Mouse (Mus musculus) myocyte (in vitro differentiated cells): Measurements from ENCODE around the gene Lrrc40.

Experiments
- E2F4 ChIP-seq: IDR thresholded peaks from one replicate; pipeline ENCODE4 v1.6.1; 2011; ENCODE audit warnings: mild to moderate bottlenecking, control low read depth, moderate library complexity; ENCODE audit not compliant: insufficient read depth
- MAX ChIP-seq: IDR thresholded peaks from one replicate; pipeline ENCODE4 v1.6.1; 2011; ENCODE audit warnings: low read depth, mild to moderate bottlenecking, control low read depth
- MYOD1 ChIP-seq, 3 experiments: IDR thresholded peaks; one replicate each; pipeline ENCODE4 v1.6.1; 2011; ENCODE audit warnings: control low read depth in 2 of 3, low read depth in 2 of 3, mild to moderate bottlenecking in 2 of 3, moderate library complexity in 1 of 3; ENCODE audit not compliant: insufficient read length in 2 of 3, control insufficient read depth in 1 of 3
- MYOG ChIP-seq, 3 experiments: IDR thresholded peaks; one replicate each; pipeline ENCODE4 v1.6.1; 2011; ENCODE audit warnings: control low read depth in 2 of 3, low read depth in 2 of 3, mild to moderate bottlenecking in 2 of 3; ENCODE audit not compliant: insufficient read length in 2 of 3, control insufficient read depth in 1 of 3, insufficient read depth in 1 of 3
- POLR2A ChIP-seq: IDR thresholded peaks from one replicate; pipeline ENCODE4 v1.6.1; 2011; ENCODE audit warnings: low read depth, mild to moderate bottlenecking, control low read depth, moderate library complexity; ENCODE audit not compliant: insufficient read length
- TCF12 ChIP-seq: IDR thresholded peaks from one replicate; pipeline ENCODE4 v1.6.1; 2011; ENCODE audit warnings: mild to moderate bottlenecking, control low read depth; ENCODE audit not compliant: poor library complexity, insufficient read depth, severe bottlenecking

GRCm38 (mm10) chr3:157993322-157993721, 43.1 kb upstream of the Lrrc40 start:
- TF ChIP-seq POLR2A (no peak), MYOG (IDR thresholded peaks at IDR 0.05; ENCODE audit: control insufficient read depth in 1 of 3, insufficient read depth in 1 of 3, insufficient read length in 2 of 3, low read depth in 2 of 3) (no peak), MYOD1 (IDR thresholded peaks at IDR 0.05; ENCODE audit: control insufficient read depth in 1 of 3, insufficient read length in 2 of 3, low read depth in 2 of 3) (no peak), MAX (no peak), TCF12 (no peak), E2F4 (no peak)
